Mouse (Mus musculus) forebrain, embryonic 11.5 days (tissue): ENCODE results near the gene Hoxc13. TPM values are rescaled to one million over a fixed set of nuclear protein-coding genes. Genes with fewer than 3 reads are reported as not detected.

ENCODE experiments used
- ATAC-seq: fragments of 200-750 bp; cut with Nextera tagmentation; replicated peaks from 2 replicates; pipeline ENCODE4 v1.8.0; 2017; ENCODE audit warnings: moderate TSS enrichment; ENCODE audit not compliant: low FRiP score
- DNase-seq: peaks from one replicate; pipeline ENCODE4 v3.0.0-alpha.2; 2017; ENCODE audit warnings: low spot score
- H3K27ac ChIP-seq: fragments of 300-500 bp; sonication (generic); 2 replicates; pipeline ENCODE4 v1.5.1; 2014; ENCODE audit warnings: low read depth, low read length
- H3K27me3 ChIP-seq: fragments of 300-500 bp; sonication (generic); 2 replicates; pipeline ENCODE4 v1.6.1; 2014; ENCODE audit warnings: mild to moderate bottlenecking, low read length, mixed read lengths; ENCODE audit not compliant: control insufficient read depth, insufficient read depth
- H3K36me3 ChIP-seq: fragments of 300-500 bp; sonication (generic); 2 replicates; pipeline ENCODE4 v1.6.1; 2014; ENCODE audit warnings: mild to moderate bottlenecking, low read length, moderate library complexity, mixed read lengths; ENCODE audit not compliant: control insufficient read depth, insufficient read depth
- H3K4me1 ChIP-seq: fragments of 300-500 bp; sonication (generic); replicated peaks from 2 replicates; pipeline ENCODE4 v1.6.1; 2014; ENCODE audit warnings: low read length, mixed read lengths; ENCODE audit not compliant: control insufficient read depth, insufficient read depth
- H3K4me2 ChIP-seq: fragments of 300-500 bp; sonication (generic); 2 replicates; pipeline ENCODE4 v1.6.1; 2014; ENCODE audit warnings: low read depth, mild to moderate bottlenecking, low read length, moderate library complexity, mixed read lengths; ENCODE audit not compliant: severe bottlenecking
- H3K4me3 ChIP-seq: fragments of 300-500 bp; sonication (generic); 2 replicates; pipeline ENCODE4 v1.5.1; 2014; ENCODE audit warnings: low read depth, low read length
- H3K9ac ChIP-seq: fragments of 300-500 bp; sonication (generic); 2 replicates; pipeline ENCODE4 v1.6.1; 2014; ENCODE audit warnings: low read length
- H3K9me3 ChIP-seq: fragments of 300-500 bp; sonication (generic); 2 replicates; pipeline ENCODE4 v1.6.1; 2016; ENCODE audit warnings: low read length, mixed read lengths; ENCODE audit not compliant: control insufficient read depth
- WGBS: fragments of 180-500 bp; shearing (Covaris S2); extraction: QIAGEN DNeasy Blood & Tissue Kit; methylation state at CpG from one replicate; pipeline ENCODE4 v1.1.7; 2014; 5-methylcytosine and 5-hydroxymethylcytosine counted together
- polyA plus RNA-seq: library from polyadenylated mRNA; unstranded; fragments of >200 nt; fragmentation: Nextera tagmentation; extraction: Ambion mirVana; gene quantifications from 2 replicates; pipeline ENCODE4 v1.2.1, GENCODE M21; 2014

Hoxc13 gene
- polyA plus RNA-seq, 1 experiment from 2014 or later: not detected

GRCm38 (mm10) chr15:102931706-102932358 is 10.9 kb downstream of the Hoxc13 start:
- Histone ChIP-seq H3K4me1 (no peaks in the 10 kb centered on the region), H3K4me3 (no peak overlapping the region), H3K4me2 (no peak overlapping the region), H3K36me3 (no peaks in the 10 kb centered on the region), H3K27me3 (peaks cover 99% of the 10 kb centered on the region), H3K27ac (no peak overlapping the region), H3K9ac (no peak overlapping the region), H3K9me3 (no peaks in the 10 kb centered on the region)
- DNase-seq (peak; percentile 50), ATAC-seq (no peak)
- 3% methylated on average over 23 of the region's 23 CpGs for WGBS

- ATAC-seq: no peak
- Histone ChIP-seq H3K27ac (no peak overlapping the region), H3K27me3 (peaks cover 99% of the 10 kb centered on the region), H3K4me2 (no peak overlapping the region), H3K36me3 (no peaks in the 10 kb centered on the region), H3K9me3 (no peaks in the 10 kb centered on the region), H3K4me1 (no peaks in the 10 kb centered on the region), H3K9ac (no peak overlapping the region), H3K4me3 (no peak overlapping the region)
- peak; percentile 56 for DNase-seq
- WGBS: 2% methylated on average over 12 of the region's 12 CpGs
Observed at GRCm38 (mm10) chr15:102934438-102934837, 13.5 kb downstream of the Hoxc13 start.

DNA sequence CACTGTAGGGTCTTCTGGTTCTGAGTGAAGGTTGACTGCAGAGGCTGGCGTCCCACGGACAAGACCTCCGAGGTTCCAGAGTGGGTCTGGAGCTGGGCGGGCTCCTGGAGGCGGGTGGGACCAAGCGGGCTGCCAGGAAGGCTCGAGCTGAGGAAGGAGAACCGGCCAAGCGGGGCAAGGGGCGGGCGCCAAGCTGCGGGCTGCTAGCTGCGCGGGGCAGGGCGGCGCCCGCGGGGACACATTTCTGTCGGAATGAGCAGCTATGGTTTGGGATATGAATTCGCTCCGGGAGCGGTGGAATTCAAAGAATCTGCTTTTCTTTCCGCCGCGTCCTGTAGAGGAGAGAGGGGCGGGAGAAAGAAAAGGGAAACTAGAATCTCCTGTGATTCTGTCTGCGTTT is 14.0 kb downstream of the Hoxc13 start:
- Histone ChIP-seq H3K27ac (no peak overlapping the region), H3K4me2 (no peak overlapping the region), H3K36me3 (no peaks in the 10 kb centered on the region), H3K4me3 (no peak overlapping the region), H3K27me3 (peaks cover 99% of the 10 kb centered on the region), H3K4me1 (no peaks in the 10 kb centered on the region), H3K9ac (no peak overlapping the region), H3K9me3 (no peaks in the 10 kb centered on the region)
- WGBS: under 1% methylated on average over 27 of the region's 27 CpGs
- peak; percentile 59 for DNase-seq
- no peak for ATAC-seq

- DNase-seq (no peak), ATAC-seq (no peak)
- H3K9me3 ChIP-seq: no peaks in the 10 kb centered on the region
- no peak within 1 kb of the TSS for H3K4me2 ChIP-seq
- H3K27ac ChIP-seq: no peak within 1 kb of the TSS
- H3K36me3 ChIP-seq: no peaks in the 10 kb centered on the region
- WGBS: 1% methylated on average over 31 of the region's 31 CpGs
- no peak within 1 kb of the TSS for H3K9ac ChIP-seq
- no peak within 1 kb of the TSS for H3K4me3 ChIP-seq
- H3K4me1 ChIP-seq: no peaks in the 10 kb centered on the region
- H3K27me3 ChIP-seq: peaks cover 99% of the 10 kb centered on the region
Observed at GRCm38 (mm10) chr15:102936279-102936972, 15.5 kb downstream of the Hoxc13 start, which contains the start of gene Hoxc12. Gene Hoxc12 (plus strand): TSS chr15:102936757.

DNA sequence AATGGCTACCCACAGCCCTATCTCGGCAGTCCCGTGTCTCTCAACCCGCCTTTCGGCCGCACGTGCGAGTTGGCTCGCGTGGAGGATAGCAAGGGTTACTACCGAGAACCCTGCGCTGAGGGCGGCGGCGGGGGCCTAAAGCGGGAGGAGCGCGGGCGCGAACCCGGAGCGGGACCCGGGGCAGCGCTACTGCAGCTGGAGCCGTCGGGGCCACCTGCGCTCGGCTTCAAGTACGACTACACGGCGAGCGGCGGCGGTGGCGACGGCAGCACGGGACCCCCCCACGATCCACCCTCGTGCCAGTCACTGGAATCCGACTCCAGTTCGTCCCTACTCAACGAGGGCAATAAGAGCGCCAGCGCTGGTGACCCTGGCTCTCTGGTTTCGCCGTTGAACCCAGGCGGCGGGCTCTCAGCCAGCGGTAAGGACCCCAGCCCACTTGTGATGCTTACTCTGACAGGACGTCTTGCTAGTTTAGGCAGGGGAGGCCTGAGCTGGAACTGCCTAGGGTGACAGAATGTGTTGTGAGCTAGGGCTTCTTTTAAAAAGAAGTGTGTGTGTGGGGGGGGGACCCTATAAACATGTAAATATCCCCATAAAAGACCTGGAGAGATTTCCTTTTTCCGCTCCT is 16.2 kb downstream of the Hoxc13 start:
- H3K4me2 ChIP-seq: no peak overlapping the region
- under 1% methylated on average over 50 of the region's 50 CpGs for WGBS
- H3K36me3 ChIP-seq: no peaks in the 10 kb centered on the region
- DNase-seq: peak; percentile 57
- no peak overlapping the region for H3K27ac ChIP-seq
- H3K9me3 ChIP-seq: no peaks in the 10 kb centered on the region
- no peak for ATAC-seq
- H3K9ac ChIP-seq: no peak overlapping the region
- H3K4me1 ChIP-seq: no peaks in the 10 kb centered on the region
- H3K4me3 ChIP-seq: no peak overlapping the region
- H3K27me3 ChIP-seq: peaks cover 99% of the 10 kb centered on the region

- H3K9ac ChIP-seq: no peak overlapping the region
Observed at GRCm38 (mm10) chr15:102939256-102940155, 18.6 kb downstream of the Hoxc13 start.

GRCm38 (mm10) chr15:102942739-102943467 is 22.0 kb downstream of the Hoxc13 start:
- no peak overlapping the region for H3K9ac ChIP-seq
- no peak for ATAC-seq

More at GRCm38 (mm10) chr15:102939256-102940155, 18.6 kb downstream of the Hoxc13 start:
- DNase-seq: peak; percentile 52
- H3K27ac ChIP-seq: no peak overlapping the region
- H3K9me3 ChIP-seq: no peaks in the 10 kb centered on the region
- no peaks in the 10 kb centered on the region for H3K36me3 ChIP-seq
- H3K4me3 ChIP-seq: no peak overlapping the region
- H3K4me2 ChIP-seq: no peak overlapping the region
- ATAC-seq: no peak
- 2% methylated on average over 34 of the region's 34 CpGs for WGBS
- peaks cover 98% of the 10 kb centered on the region for H3K27me3 ChIP-seq
- H3K4me1 ChIP-seq: no peaks in the 10 kb centered on the region; the same call in 1 of the 2 replicates

More at GRCm38 (mm10) chr15:102942739-102943467, 22.0 kb downstream of the Hoxc13 start:
- no peaks in the 10 kb centered on the region for H3K36me3 ChIP-seq
- no peaks in the 10 kb centered on the region; the same call in 1 of the 2 replicates for H3K4me1 ChIP-seq
- peaks cover 98% of the 10 kb centered on the region for H3K27me3 ChIP-seq
- no peak overlapping the region for H3K4me2 ChIP-seq
- H3K27ac ChIP-seq: no peak overlapping the region
- DNase-seq: no peak
- H3K4me3 ChIP-seq: no peak overlapping the region
- under 1% methylated on average over 44 of the region's 53 CpGs for WGBS
- no peaks in the 10 kb centered on the region for H3K9me3 ChIP-seq
